Mouse (Mus musculus): Measurements from ENCODE around the gene Myo15.
A peak's percentile ranks its signal among the peaks of the same experiment; 100 is the strongest.
"Not testable (repeated sequence)": the region's sequence is repeated elsewhere in the genome, so short reads cannot be mapped to it uniquely, and the experiment has no call there.

The Myo15 gene

DNA sequence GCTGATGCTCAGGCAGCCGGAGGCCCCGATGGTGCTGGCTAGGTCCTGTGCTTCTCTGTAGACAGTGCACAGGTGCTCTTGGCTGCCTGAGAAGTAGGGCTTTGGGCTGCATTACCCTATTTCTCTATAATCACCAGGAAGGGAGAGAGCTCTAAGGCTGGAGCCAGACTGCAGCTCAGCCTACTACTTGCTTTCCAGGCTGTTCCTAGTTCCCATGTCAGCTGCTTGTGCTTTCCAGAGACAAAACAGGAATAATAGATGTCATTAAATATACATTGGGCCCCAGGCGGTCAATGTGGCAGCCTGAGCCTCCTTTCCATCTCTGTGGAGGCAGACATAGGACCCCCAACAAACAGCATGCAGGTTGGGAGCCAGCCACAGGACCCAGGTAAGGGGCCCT, at the start of gene Myo15:
TSS of gene Myo15 (plus strand) at position 301 of the 400 bp plus-strand sequence.
- no peak for DNase-seq (ENCODE audit: low spot score)

DNA sequence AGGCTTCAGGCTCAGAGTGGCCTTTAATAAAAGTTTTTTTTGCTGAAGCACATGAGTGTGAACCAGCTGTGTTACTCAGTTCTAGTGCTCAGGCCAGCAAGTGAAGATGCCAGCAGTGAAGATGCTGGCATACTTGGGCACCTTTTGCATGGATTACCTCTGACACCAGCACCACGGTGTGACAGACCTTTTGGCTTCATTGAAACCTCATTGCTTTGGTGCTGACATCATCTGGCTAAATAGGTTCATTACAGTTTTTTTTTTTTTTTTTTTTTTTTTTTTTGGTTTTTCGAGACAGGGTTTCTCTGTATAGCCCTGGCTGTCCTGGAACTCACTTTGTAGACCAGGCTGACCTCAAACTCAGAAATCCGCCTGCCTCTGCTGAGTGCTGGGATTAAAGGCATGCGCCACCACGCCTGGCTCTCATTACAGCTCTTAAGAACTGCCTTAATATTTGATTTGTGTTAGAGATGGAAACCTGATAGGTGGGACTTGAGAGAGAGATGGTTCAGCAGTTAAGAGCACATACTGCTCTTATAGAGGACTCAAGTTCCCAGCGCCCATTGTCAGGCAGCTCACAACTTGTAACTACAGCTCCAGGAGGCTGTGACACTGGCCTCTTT, 47.0 kb upstream of the Myo15 start:
- no peak for DNase-seq (ENCODE audit: low spot score)

DNA sequence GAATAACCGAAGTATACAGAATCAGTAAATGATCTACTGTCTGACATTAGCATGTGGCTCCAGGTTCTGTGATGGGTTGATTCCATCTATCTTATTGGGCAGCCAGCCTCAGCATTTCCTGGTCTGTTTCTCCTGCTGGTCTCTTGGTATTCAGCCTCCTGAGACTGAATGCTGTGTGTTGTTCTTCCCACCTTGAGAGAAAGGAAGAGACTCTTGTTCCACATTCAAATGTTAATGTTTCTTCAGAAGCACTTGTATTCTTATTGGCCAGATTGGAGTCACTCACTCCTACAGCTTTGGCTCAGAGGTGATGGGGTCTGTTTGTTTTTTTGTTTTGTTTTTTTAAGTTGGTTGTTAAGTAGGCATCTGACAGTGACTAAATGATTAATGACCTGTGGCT, 46.1 kb upstream of the Myo15 start:
- DNase-seq (ENCODE audit: low spot score), result no peak

DNA sequence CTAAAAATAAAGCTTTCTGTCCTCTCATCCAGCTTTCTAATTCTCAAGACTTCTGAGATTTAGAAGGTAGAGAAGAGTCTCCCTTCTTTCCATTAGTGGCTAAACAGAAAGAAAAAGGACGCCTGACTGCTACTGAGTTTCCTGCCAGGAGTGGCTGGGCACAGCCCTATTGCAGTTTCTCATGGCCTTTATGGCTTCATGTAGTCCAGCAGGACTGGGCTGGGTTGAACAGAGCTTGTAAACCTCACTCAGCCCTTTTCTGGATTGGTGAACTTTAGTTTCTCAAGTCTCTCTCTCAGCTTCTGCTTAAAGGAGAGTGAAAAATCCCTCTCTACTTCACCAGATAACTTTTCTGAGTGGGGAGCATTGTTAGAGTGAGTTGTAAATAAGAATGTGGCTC, 42.7 kb upstream of the Myo15 start:
- no peak for DNase-seq (ENCODE audit: low spot score)

DNA sequence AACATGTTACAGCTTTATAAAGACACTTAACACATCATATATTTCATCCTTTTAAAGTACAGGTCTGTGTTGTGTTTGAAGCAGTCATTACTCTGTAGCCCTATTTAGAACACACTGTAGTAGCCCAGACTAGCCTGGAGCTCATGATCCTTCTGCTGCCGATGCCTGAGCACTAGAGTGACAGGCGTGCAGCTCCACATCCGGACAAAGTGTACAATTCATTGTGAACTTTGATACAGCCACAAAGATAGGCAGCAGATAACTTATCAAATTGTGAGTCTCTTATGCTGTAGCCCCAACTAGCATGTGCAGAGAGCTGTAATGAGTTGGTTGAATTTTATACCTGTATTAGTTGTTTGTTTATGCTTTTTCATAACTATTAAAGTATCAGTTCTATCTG, 41.5 kb upstream of the Myo15 start:
- no peak for DNase-seq (ENCODE audit: low spot score)

DNA sequence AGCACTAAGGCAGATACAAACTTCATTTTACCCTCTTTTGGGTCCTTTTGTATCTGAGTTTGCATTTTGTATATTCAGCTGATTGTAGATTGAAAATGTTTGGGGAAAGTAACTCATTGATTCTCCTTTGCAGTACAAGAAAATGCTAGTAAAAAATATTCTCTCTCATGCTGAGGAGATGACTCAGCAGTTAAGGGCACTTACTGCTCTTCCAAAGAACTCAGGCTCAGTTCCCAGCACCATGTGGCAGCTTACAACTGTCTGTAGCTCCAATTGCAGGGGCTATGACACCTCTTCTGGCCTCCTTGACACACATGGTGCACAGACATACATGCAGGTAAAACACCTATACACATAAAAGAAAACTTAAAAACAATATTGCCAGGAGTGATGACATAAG, 35.6 kb upstream of the Myo15 start:
- no peak for DNase-seq (ENCODE audit: low spot score)

DNA sequence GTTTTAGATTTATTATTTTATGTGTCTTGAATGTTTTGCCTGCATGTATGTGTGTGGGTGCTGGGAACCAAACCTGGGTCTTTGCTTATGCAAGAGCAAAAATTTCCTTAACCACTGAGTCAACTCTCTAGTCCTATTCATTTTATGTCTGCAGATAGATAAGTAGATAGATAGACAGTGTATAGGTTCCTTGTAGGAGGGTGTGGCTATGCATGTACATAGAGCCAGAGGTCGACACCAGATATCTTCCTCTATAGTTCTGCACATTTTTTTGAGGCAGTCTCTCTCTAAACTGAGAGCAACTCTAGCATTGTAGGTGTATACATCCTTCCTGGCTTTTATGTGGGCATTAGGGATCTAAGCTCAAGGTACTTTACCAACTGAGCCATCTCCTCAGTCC, 34.0 kb upstream of the Myo15 start:
- DNase-seq (ENCODE audit: low spot score), result no peak

DNA sequence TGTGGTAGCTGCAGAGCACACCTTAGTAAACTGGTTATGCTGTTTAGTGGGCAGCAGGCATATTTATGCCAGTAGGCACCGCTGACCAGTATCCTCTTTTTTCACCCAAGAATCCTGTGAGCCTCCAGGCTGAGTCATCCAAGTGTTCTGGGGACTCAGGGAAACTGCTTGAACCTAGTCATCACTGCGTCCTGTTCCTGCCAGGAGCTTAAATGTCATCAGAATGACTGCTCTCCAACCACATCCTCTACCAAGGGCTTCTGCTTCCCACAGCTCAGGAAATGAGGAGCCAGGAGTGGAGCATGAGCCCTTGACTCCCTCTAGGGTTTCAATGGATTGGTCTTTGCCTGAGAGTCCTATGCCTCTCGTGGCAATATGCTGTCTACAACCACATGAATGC, 32.5 kb upstream of the Myo15 start:
- no peak for DNase-seq (ENCODE audit: low spot score)

DNA sequence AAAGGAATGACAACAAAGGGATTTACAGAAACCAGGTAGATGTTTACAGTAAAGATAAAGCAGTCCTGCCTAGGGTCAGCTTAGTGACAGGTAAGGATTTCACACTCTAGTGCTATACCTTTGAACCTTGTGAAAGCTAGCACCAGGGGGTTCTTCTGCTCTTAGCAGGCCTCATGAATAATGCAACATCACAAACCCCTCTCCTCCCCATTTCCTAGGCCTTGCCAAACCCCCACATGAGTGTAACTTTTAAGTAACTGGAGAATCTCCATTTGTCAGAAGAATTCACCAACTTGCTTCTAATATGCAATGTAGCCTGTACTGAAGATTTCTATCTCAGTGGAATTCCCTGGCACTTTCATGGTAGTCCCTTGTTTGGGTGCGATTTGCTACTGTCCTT, 29.5 kb upstream of the Myo15 start:
- not testable (repeated sequence) for DNase-seq (ENCODE audit: low spot score)

DNA sequence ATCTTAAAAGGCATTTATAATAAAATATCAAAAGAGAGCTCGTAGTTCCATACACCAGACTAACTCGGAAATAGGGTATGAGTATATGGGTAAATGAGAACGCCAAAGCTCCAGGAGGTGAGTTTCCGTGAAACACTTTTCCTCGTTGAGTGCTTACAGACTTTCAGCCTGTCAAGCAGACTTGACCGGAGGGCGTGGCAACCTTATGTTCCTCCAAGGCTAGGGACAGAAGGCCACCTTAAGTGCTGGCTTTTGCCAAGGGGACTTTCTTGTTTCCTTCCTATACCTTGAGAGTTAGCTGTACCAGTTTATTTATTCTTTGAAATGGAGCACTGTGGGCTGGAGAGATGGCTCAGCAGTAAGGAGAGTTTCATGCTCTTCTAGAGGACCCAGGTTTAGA, 29.0 kb upstream of the Myo15 start:
- DNase-seq (ENCODE audit: low spot score), result no peak

DNA sequence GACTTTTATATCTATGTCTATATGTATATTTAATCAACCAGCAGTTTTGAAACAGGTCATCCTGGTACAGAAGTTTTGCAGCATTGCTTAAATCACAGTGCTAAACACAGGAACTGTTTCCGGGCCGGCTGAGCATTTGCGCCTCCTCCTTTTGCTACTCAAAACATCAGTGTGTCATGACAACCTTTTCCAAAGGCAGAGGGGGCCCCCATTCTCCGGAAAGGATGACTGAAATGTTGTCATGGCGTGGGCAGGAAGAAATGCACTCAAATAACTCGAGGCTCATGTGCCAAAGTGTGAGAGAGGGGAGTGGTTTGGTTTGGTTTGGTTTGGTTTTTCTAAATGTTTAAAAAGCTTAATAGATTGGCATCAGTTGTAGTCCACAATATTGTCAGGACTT, 26.2 kb upstream of the Myo15 start:
- DNase-seq (ENCODE audit: low spot score), result no peak

DNA sequence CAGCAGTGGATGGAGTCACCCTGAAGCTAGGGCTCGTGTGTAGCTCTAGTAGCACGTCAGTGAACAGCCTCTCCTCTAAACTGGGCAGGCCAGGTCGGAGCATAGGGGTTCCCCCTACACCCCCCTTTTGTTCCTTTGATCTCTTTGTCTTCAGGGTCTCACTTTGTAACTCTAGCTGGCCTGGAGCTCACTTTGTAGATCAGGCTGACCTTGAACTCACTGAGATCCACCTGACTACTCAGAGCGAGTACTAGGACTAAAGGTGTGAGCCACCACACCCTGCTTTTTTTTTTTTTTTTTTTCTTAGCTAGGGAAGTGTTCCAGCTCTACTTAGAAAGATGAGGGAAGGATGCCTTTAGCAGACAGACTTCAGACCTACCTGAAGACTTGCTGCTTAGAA, 25.1 kb upstream of the Myo15 start:
- no peak for DNase-seq (ENCODE audit: low spot score)

DNA sequence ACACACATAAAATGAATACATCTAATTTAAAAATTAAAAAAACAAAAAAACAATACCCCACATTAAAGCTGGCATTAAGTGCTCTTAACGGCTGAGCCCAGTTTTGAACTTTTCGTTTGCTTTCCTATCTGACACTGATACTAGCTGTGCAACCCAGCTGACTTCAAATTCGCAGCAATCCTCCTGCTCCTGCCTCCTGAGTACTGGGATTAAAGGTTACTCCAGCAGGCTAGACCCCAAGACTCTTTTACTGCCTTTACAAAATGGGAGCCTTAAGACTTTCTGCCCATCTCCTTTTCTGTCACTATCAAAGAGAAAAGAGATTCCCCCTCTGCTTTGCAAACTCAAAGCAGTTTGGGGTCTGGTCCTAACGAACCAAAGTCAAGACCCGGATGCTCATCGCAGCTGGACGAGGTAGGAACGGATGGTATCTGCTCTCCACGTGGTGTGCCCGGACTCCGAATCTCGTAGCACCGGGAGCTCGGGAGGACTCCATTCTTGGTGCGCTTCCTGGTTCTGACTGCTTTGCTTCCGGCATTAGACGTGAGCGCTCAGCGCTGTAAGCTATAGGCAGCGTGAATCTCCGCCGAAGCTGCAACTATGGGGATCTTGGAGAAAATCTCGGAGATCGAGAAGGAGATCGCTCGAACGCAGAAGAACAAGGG, 14.9 kb upstream of the Myo15 start, which contains the start of gene Drg2:
TSS of gene Drg2 (plus strand) at position 512 of the 665 bp plus-strand sequence.
- peak; percentile 79 for DNase-seq (ENCODE audit: low spot score)

DNA sequence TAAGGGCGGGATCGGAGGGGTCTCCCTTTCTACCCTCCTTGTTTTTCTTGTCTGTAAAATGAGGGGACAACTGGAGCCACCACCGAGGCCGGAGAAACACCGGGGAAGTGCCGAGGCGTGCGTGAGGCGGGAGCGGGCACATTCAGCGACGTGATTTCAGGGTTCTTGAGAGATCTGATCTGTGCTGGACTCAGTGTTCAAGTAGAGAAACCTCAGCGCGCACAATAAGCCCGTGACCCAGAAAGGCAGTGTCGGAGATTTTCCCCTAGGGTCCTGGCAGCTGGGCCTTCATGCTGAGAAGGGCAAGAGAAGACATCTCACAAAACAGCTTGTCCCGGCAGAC, 14.4 kb upstream of the Myo15 start:
- DNase-seq (ENCODE audit: low spot score), result no peak

DNA sequence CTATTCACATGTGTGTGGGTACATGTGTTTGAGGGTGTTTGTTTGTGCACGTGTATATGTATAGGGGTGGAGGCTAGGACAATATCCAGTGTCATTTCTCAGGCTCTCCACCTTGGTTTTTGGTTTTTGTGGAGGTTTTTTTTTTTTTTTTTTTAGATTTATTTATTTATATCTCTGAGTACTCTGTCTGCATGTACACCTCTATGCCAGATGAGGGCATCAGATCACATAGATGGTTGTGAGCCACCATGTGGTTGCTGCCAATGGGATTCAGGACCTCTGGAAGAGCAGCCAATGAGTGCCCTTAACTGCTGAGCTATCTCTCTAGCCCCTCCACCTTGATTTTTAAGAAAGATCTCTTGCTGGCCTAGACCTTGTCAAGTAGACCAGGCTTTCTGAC, 11.2 kb upstream of the Myo15 start:
- no peak for DNase-seq (ENCODE audit: low spot score)

DNA sequence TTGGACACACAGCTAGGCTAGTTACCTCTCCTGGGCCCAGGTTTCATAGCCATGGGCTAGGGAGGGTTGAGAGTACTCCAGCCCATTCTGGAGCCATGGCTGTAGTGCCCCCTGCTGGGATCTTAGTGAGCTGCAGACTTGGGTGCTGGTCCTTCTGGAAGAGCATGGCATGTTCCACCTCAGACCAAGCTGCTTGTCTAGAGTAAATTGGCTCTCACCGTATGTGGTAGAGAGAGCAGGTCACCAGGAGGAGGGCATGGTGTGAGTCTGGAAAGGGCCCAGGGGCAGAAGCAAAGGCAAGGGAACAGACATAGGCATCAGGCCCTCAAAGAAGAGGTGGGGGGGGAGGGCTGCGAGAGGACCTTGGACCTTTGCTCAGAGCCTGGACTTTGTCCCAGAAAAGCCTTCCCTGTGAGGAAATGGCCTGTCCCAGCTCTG, 3.2 kb upstream of the Myo15 start:
- no peak for DNase-seq (ENCODE audit: low spot score)

DNA sequence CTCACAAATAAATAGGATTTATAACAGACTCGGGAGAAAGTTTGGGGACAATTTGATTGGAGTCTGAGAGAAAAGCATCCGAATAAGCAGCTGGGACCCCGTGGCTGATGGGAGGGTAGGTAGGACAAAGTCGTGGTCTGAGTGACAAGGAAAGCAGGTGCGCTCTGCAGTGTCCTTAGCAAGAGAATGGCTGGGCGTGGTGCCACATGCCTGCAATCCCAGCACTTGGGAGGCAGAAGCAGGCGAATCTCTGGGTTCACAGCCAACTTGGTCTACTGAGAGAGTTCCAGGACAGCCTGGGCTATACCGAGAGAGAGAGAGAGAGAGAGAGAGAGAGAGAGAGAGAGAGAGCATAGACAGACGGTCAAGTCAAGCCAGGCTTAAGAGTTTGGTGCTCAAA, 1.6 kb downstream of the Myo15 start:
- DNase-seq (ENCODE audit: low spot score), result no peak

DNA sequence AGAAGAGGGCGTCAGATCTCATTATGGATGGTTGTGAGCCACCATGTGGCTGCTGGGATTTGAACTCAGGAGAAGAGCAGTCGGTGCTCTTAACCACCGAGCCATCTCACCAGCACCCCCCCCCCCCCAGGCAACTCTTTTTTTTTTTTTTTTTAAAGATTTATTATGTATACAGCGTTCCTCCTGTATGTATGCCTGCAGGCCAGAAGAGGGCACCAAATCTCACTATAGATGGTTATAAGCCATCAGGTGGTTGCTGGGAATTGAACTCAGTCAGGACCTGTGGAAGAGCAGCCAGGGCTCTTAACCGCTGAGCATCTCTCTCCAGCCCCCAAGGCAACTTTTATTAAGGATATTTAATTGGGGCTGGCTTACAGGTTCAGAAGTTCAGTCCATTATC, 5.4 kb downstream of the Myo15 start:
- DNase-seq (ENCODE audit: low spot score), result no peak

DNA sequence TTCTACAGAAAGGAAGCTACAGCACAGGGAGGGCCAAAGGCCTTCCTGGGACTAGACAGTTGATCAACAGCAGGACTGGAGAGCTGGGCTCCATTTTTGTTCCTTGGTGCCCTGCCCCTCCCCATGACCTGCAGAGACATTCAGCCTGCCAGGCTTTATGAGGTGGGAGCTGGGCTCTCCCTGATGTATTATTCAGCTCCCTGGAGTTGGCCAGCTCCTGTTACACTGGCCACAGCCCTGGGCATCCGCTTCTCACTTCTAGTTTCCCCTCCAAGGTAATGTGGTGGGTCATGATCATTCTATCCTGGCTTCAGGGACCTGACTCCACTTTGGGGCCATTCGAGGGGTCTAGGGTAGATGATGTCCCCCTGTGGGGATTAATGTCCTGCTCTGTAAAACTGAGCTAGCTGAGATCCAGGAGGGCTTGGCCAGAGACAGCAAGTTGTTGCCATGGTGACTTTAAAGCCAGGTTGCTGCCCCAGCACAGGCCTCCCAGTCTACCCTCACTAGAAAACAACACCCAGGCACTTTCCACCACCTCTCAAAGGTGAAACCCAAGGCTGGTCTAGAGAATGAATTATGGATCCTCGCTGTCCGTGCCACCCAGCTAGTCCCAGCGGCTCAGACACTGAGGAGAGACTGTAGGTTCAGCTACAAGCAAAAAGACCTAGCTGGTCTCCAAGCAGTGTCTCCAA, 6.7 kb downstream of the Myo15 start:
- DNase-seq (ENCODE audit: low spot score), result no peak

DNA sequence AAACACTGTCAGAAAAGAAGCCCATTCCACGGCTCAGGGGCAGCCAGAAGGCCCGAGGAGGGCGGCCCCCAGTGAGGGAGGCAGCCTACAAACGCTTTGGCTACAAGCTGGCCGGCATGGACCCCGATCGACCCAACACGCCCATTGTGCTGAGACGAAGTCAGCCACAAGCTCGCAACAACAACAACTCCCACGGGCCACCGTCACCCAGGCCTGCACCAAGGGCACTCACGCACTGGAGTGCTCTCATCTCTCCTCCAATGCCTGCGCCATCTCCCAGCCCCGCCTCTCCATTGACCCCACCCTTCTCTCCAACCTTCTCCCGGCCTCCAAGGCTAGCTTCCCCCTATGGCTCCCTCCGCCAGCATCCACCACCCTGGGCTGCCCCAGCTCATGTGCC, 9.0 kb downstream of the Myo15 start:
- no peak for DNase-seq (ENCODE audit: low spot score)

DNA sequence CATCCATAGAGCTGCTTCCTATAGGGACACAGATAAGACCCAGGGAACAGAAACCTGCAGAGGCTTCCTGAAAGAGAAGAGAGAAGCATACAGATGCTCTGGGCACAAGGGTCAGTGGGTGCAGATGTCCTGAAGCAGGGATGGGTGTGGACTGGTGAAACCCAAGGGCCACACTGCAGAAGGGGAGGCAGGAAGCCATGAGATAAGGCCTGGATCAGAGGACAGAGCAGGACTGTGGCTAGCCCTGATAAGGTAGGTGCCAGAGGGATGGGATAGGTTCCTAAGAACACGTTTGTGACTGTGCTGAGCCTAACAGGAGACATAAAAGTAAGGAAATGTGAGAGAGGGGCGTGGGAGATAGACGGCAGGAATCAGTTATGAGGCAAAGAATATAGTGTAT, 17.1 kb downstream of the Myo15 start:
- no peak for DNase-seq (ENCODE audit: low spot score)

DNA sequence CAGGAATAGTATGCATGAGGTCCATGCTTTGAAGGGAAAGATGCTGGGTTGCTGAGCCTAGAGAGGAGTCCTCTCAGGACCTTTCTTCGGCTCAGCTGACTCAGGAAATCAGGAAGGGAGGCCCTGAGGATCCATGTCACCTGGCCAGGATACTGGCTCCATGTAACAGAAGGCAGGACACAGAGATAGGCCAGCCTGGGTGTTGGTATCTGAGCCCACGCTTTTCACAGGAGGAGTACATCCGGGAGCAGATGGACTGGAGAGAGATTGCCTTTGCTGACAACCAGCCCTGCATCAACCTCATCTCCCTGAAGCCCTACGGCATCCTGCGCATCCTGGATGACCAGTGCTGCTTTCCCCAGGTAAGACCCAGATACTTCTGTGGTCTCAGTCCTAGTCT, 23.6 kb downstream of the Myo15 start:
- DNase-seq (ENCODE audit: low spot score), result no peak

DNA sequence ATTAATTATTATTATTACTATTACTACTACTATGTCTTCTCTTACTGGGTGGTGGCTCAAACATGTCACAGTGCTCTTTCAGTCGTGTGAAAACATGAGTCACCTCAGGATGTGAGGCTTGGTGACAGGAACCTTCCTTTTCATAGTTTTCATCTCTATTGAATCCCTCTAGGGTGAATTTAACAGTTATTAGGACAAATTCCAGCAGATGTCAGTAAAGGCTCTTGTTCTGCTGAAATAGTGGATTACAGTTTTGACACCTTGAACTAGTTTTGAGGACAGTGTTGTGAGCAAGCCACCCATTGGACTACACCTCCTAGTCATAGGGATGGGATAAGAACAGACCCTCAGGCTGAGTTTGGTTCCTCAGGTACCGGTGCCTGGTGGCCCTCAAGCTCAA, 26.6 kb downstream of the Myo15 start:
- no peak for DNase-seq (ENCODE audit: low spot score)

DNA sequence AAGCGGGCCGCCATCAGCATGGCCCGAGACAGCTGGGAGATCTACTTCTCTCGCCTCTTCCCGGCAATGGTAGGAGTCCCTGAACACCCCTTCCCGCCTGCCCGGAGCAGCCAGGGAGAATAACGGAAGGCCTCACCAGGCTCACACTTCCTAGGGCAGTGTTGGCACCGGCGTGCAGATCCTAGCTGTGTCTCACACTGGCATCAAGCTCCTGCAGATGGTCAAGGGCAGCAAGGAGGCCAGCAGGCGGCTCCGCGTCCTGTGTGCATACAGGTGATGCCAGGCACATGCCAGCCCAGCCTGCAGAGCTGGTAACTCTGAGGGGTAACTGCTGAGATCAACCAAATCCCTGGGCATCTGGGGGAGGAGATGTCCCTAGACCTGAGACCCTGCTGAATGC, 38.1 kb downstream of the Myo15 start:
- DNase-seq (ENCODE audit: low spot score), result no peak

Data from layer of hippocampus, adult 9-10 months (tissue).